Mouse (Mus musculus) activated CD4-positive, CD25-positive, alpha-beta regulatory T cell (primary cell): ENCODE data around the gene Gpr119. TPM values are rescaled to one million over a fixed set of nuclear protein-coding genes. Genes with fewer than 3 reads are reported as not detected.

Experiments
- polyA plus RNA-seq, 2 experiments: library from polyadenylated mRNA; unstranded; fragments of 100-300 nt; shearing (Covaris generic); gene quantifications; one replicate each; pipeline ENCODE4 v1.2.1; 2017

The Gpr119 gene
- not detected for polyA plus RNA-seq

GRCm38 (mm10) chrX:48674171-48674570 is at the start of gene Gpr119:
Gpr119 (minus strand) TSS chrX:48674478.

GRCm38 (mm10) chrX:48694864-48695371 is 20.6 kb upstream of the Gpr119 start, which contains the start of gene Rbmx2:
Rbmx2 (plus strand) TSS chrX:48695004.

GRCm38 (mm10) chrX:48623379-48624053 is 50.8 kb downstream of the Gpr119 start, which contains the start of gene Slc25a14:
Slc25a14 (plus strand) TSS chrX:48623413.

Other genes with a start within 250 kb of the Gpr119 start
- gene Elf4, start 211.3 kb downstream of the Gpr119 start, polyA plus RNA-seq: 10 to 100 TPM; 49.9 to 94.2 TPM
- 10 to 100 TPM; 37.2 to 52.0 TPM for gene Aifm1, start 160.9 kb downstream of the Gpr119 start, polyA plus RNA-seq
- gene Rab33a, start 155.2 kb downstream of the Gpr119 start, polyA plus RNA-seq: under 1 TPM; 0.18 to 0.85 TPM
- gene Zfp280c, start 80.0 kb downstream of the Gpr119 start, polyA plus RNA-seq: 10 to 100 TPM; 12.6 to 18.1 TPM
- gene Slc25a14, start 51.1 kb downstream of the Gpr119 start, polyA plus RNA-seq: 10 to 100 TPM; 13.6 to 14.8 TPM
- 10 to 100 TPM; 17.7 to 22.7 TPM for gene Rbmx2, start 20.5 kb upstream of the Gpr119 start, polyA plus RNA-seq
- not detected for gene Gm595, start 203.2 kb upstream of the Gpr119 start, polyA plus RNA-seq